Mouse (Mus musculus): ENCODE data around the gene Tm4sf19. TPM values are rescaled to one million over a fixed set of nuclear protein-coding genes. Genes with fewer than 3 reads are reported as not detected.
"Not testable (repeated sequence)": the region's sequence is repeated elsewhere in the genome, so short reads cannot be mapped to it uniquely, and the experiment has no call there.

Tm4sf19 gene
- total RNA-seq, 1 experiment from 2014 or later: not detected

DNA sequence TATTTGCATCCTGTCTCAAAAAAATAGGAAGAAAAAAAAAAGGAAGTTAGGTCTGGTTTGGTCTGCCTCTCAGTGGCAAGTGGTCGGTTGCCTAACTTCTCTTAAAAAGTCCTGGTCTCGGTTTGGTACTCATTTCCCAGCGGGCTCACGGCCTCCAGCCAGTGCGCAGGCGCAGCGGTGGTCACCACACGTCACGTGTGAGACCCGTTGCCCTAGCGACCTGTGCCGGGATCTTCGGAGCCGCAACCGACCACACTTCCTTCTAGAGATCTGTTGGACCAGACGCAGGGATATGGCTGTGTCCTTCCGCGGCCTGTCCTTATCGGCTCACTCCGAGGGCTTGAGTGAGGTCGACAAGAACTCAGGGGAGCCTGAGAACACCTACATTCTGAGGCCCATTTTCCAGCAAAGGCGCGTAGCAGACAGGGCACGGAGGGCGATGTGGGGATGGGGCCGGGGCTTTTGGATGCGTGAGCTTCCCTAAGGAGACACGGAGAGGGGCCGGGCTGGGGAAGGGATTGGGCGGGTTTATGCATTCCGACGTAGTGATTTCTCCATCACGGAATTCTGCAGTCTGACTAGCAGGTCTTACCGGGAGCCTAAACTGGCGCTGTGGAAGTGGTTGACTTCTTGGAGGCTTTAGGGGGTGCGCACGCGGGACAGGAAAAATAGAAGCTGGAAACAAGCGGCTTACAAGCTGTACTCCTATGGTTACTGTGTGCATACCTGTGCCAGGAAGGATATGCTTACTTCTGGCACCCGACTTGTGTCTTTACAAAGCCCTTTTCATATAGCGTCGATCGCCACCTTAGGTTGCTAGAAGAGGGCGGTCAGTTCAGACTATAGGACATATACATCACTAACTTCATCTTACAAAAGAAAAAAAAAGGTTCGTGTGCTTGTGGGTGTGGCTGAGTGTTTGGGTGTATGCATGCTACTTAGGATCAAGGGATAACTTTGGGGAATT, 19.5 kb downstream of the Tm4sf19 start, which contains the start of gene Tctex1d2:
Gene Tctex1d2, plus strand, starts transcription at position 186 of the 967 bp plus-strand sequence.
- ATAC-seq (replicated peaks; ENCODE audit: low read depth, poor library complexity, severe bottlenecking): peak; percentile 99

DNA sequence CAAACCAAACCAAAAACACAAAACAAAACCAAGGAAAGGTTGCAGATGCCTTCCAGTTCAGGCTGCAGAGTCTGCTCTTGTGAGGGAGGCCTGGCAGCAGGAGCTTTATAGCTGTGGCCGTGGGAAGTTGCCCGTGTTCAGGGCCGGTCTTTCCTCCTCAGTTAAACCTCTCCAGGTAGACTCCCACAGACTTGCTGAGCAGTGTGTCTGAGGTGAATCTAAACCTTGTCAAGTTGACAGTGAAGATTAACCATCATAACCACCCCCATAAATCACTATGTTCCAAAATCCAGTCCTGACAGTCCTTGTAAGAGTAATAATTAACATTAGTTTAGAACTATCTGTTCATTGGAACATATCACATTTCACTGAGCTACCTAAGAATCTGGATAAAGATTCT, 27.2 kb downstream of the Tm4sf19 start:
- no peak for ATAC-seq (replicated peaks; ENCODE audit: low read depth, poor library complexity, severe bottlenecking)

DNA sequence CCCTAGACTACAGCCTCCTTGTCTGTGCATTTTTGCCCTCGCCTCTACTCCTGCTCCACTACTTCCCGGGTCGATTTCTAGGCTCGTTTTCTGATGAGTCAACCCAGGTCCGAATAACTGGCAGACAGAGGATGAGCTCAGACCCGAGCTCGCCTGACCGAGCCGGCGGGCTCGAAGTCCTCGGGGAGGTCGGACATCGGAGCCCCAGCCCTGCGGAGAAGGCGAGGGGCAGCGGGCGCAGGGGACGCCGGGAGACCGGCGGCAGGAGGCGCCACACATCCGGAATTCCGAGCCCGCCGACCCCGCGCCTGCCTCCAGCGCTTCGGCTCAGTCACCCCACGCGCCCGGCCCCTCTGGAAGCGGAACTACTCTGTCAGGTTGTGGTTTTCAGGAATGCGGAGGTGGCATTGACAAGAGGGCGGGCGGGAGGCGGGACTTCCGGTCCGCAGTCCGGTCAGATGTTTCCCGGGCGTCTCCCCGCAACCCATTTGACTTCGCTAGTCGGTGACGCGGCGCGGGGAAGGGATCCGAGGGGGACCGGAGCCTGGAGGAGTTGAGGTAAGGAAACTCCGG, 30.3 kb downstream of the Tm4sf19 start, which contains the start of gene Pcyt1a:
Gene Pcyt1a, plus strand, starts transcription at position 448 of the 573 bp plus-strand sequence.
- ATAC-seq (replicated peaks; ENCODE audit: low read depth, poor library complexity, severe bottlenecking): peak; percentile 81

DNA sequence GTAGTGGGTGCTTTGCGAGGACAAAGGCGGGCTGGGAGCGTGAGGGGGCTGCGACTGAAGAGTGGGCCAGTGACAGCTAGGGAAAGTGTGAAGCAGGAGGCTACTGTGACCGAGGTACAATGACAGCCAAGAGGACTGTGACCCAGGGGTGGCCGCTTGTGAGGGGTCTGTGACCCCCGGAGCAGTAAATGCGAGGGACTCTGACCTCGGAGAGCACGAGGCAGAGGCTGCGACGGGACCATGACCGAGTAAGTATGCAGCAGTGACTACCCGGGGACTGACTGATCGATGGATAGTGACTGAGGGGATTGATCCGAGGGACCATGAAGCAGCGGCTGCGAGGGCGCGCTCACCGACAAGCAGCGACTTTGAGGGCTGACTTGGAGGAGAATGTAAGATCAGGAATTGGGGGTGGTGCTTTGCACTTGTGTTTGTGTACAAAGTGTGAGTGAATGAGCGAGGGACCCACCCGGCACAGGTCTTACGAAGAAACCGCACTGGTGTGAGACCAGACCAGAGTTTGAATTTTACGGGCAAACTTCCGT, 30.8 kb downstream of the Tm4sf19 start:
- ATAC-seq (replicated peaks; ENCODE audit: low read depth, poor library complexity, severe bottlenecking): peak; percentile 26

DNA sequence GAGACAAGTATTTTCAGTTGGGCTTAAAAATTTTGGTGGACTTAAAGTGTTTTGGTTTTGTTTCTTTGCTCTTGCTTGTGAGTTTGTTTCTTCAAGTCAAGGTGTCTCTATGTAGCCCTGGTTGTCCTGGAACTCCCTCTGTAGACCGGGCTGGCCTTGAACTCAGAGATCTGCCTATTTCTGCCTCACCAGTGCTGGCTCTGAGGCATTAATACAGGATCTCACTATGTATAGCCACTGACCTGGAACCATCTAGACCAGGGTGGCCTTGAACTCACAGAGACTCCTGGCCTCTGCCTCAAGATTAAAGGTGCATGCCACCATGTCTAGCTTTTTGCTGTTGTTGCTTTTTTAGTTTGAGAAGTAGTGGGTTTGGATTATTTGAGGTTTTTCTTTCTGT, 31.6 kb downstream of the Tm4sf19 start:
- ATAC-seq (replicated peaks; ENCODE audit: low read depth, poor library complexity, severe bottlenecking): no peak

DNA sequence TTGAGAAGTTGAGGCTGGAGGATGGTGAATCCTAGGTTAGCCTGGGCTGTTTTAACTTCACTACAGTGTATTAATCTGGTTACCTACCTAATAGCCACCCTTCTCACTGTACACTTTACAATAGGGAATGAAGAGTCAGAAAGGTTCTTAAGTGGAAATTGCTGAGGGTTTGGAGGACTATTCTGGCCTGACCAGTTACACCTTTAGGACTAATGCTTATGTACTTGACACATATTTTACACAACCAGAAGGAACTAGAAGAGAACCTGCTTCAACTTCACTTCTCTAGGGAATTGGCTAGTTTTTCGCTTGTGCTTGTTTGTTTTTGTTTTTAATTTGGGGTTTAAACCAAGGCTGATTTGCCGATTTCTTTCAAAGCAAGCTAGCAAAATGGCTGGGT, 32.8 kb downstream of the Tm4sf19 start:
- no peak for ATAC-seq (replicated peaks; ENCODE audit: low read depth, poor library complexity, severe bottlenecking)

DNA sequence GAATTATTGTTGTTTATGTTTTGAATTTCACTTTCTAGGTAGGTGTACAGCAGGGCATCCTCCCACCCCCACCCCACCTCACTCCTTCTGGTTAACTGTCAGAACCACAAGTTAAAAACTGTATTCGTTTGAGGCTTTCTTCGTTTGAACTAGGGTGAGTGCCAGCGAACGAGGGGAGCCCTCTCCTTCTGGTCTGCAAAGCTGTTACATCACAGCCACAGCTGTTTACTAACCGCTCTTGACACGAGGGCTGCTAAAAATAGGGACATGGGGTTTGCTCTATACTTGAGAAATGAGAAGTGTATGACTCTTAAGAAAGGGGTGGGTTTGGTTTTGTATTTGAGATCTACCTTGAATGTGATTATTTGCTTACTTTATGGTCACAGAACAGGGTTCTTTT, 33.8 kb downstream of the Tm4sf19 start:
- peak; percentile 76 for ATAC-seq (replicated peaks; ENCODE audit: low read depth, poor library complexity, severe bottlenecking)

DNA sequence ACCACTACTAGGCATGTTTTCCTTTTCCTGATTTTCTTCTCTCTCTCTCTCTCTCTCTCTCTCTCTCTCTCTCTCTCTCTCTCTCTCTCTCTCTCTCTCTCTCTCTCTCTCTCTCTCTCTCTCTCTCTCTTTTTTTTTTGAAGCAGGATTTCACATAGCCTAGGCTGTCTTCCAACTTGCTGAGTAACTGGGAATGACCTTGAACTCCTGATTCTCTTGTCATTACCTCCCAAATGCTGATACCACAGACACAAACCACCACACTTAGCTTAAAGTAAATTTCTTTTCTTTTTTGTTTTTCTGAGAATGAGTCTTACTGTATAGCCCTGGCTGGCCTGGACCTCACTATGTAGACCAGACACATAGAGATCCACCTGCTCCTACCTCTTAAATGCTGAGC, 34.4 kb downstream of the Tm4sf19 start:
- no peak for ATAC-seq (replicated peaks; ENCODE audit: low read depth, poor library complexity, severe bottlenecking)

DNA sequence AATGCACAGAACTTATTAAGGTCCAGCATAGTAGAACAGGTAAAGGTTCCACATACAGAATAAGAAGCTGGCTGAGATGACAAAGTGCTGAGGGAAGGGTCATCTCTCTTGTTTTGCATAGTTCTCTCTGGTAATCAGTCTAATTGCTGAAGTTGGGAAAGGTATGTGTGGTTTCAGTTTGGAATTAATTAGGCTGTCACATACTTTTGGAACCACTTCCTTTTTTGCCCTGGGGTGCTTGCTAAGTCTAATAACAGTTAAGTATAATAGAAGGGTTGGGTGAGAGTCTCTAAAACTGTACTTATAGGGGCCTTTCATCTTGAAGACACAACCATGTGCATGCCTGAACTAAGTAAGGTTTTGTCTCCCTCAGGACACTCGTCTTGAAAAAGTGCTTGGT, 36.4 kb downstream of the Tm4sf19 start:
- ATAC-seq (replicated peaks; ENCODE audit: low read depth, poor library complexity, severe bottlenecking): no peak

DNA sequence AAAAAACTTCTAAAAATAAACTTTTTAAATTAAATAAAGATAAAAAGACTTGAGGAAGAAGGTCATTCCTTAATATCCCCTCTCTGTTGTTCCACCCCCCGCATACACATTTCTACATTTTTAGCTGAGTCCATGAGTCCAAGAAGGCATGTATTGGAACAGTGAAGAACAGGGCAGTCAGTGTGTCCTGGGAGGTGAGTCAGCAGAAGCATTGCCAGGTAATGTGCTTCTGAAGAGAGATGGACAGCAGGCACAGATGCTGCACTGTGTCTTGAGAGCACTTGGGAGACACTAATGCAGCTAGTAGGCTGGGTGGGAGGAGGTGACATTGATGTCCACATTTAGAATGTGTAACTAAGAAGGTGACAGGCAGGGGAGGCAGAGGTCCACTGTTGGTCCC, 37.0 kb downstream of the Tm4sf19 start:
- no peak for ATAC-seq (replicated peaks; ENCODE audit: low read depth, poor library complexity, severe bottlenecking)

DNA sequence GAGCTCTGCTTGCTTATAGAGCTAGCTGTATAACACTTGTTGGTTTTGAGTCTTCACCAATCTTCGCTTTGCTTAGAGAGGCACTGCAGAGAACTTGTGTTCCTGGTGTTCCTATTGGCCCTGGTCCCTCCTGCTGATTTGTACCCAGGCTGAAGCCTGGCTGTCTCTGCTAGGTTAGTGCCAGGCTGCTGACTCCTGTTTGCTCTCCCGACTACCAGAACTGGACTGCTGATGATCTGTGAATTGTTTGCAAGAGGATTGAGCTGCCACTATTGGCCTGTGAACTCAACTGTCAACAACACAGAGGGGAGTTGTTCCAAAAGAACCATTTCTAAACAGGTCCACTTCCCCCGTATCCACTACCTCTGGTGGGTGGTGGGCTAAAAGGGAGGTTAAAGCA, 41.1 kb downstream of the Tm4sf19 start:
- ATAC-seq (replicated peaks; ENCODE audit: low read depth, poor library complexity, severe bottlenecking): no peak

DNA sequence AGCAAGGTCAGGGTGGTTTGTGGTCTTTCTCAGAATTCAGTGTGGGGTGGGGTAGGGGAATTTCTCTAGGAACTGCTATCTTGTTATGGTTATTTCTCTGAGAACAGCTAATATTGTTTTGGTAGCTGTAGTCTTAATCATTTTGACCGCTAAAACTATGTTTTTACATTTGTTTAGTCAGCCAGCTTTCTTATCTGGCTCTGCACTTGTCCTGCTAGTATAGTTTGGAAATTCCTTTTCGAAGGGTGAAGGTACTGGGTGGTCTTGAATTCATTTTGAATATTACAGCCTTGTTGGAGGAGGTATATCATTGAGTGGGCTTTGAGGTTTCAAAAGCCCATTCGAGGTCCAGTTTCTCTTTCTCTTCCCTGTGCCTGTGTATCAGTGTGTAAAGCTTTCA, 44.3 kb downstream of the Tm4sf19 start:
- ATAC-seq (replicated peaks; ENCODE audit: low read depth, poor library complexity, severe bottlenecking): not testable (repeated sequence)

DNA sequence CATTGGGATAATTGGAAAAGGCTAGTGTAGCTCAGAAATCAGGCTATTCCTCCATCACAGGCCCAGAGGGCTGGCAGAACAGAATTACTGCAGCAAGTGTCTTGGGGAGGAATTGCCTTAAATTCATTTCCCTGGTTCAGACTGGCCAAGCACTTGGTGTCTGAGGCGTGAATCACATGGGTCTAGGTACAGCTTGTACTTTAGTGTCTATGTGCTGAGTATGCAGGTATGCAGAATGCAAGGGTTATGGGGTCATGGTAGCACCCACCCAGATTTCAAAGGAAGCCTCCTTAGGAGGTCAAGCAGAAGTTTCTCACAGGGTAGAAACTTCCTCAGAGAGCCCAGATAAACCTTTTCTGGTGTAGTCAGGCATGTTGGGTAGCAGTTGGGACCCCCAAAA, 45.3 kb downstream of the Tm4sf19 start:
- no peak for ATAC-seq (replicated peaks; ENCODE audit: low read depth, poor library complexity, severe bottlenecking)

DNA sequence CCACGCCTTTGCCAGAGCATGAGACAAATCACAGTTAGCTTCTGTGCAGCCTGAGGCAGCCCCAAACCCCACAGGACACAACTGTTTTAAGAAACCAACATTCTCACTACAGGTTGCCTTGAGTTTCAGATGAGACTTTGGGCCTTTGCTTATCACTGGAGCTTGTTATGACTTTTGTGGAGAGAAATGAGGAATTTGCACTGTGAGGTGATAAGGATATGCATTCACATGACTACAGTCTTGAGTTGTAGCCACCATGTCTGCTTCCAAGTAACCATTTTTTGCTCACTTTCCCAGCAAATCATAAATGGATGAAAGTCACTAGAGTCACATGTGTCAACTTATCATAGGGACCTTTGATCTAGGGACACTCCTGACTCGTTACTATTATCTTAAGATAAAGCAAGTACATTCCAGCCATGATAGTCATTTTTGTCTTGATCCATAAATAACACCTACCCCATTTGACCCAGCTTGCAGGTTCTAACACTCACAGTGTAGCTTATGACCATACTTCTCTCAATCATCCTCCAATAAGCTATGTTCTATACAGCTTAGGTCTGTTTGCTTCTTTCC, 46.3 kb downstream of the Tm4sf19 start:
- ATAC-seq (replicated peaks; ENCODE audit: low read depth, poor library complexity, severe bottlenecking): no peak

DNA sequence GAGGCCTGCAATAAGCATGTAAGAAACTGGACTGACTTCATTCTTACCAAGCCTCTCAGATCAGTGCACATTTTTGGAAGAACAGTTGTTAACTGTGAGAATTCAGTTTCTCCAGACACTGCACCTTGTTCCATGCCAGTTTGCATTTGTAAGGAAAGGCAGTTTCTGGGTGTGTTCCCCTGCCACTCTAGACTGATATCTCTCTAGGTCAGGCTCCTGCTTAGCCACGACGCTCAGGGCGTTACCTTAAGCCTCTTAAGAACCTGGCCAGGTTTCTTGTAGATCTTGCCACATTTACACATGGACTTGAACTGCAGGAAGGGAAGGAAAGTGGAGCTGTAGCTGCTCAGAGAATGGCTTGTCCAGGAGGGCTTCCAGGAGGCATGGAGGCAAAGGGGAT, 49.4 kb downstream of the Tm4sf19 start:
- ATAC-seq (replicated peaks; ENCODE audit: low read depth, poor library complexity, severe bottlenecking): peak; percentile 69

DNA sequence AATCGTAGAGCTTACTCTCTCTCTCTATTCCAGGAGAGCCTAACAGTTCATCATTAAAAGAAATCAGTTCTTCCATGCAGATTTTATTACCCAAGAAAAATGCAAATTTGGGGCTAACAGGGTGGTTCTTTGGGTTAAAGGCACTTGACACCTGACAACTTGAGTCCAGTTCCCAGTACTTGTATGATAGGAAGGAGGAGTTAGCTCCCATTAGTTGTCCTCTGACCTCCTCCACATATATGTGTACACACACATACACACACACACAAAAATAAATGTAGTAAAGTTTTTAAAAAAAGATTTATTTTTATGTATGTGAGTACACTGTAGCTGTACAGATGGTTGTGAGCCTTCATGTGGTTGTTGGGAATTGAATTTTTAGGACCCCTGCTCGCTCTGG, 49.8 kb downstream of the Tm4sf19 start:
- no peak for ATAC-seq (replicated peaks; ENCODE audit: low read depth, poor library complexity, severe bottlenecking)

DNA sequence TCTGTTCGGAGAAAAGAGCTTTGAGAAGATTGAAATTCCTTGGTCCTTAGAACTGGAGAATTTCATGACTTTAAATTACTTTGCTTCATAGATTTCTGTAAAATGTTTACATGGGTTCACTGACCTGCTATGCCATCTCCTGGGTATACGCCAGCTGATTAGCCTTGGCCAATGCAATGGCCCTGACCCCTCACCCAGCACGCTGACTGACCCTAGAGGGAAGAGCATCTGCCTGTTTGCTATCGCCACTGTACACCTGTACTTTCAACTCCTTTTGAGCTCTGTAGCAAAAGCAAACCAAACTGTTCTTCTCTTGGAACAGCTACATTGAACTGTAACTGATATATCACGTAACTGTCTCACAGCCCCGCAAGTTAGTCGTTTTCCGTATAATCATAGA, 52.8 kb downstream of the Tm4sf19 start:
- ATAC-seq (replicated peaks; ENCODE audit: low read depth, poor library complexity, severe bottlenecking): no peak

DNA sequence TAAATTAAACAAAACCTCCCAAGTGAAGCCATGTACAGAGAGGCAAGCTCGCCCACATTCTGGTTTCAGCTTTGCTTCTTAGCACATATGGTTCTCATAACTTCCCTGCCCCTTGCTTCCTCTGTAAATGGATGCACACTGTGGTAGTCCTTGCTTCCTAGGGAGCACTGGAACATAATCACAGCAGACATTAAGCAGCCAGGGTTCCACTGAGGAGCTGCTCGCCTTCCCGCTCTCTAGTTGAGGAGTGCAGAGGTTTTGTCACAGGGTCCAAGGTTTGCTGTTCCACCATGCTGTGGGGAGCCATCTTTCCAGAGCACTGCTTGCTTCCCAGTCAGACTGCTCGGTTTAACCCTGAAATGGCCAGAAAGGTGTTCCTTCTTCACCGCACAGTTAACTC, 54.3 kb downstream of the Tm4sf19 start:
- no peak for ATAC-seq (replicated peaks; ENCODE audit: low read depth, poor library complexity, severe bottlenecking)

DNA sequence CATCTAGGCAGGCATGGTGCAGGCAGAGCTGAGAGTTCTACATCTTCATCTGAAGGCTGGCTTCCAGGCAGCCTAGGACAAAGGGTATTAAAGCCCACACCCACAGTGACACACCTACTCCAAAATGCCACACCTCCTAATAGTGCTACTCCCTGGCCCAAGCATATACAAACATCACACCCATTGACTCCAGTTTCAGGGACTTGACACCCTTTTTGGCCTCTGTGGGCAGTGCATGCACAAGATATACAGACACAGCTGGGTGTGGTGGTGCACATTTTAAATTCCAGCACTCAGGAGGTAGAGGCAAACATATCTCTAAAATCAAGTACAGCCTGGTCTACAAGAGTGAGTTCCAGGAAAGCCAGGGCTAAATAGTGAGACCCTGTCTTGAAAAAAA, 55.8 kb downstream of the Tm4sf19 start:
- no peak for ATAC-seq (replicated peaks; ENCODE audit: low read depth, poor library complexity, severe bottlenecking)

DNA sequence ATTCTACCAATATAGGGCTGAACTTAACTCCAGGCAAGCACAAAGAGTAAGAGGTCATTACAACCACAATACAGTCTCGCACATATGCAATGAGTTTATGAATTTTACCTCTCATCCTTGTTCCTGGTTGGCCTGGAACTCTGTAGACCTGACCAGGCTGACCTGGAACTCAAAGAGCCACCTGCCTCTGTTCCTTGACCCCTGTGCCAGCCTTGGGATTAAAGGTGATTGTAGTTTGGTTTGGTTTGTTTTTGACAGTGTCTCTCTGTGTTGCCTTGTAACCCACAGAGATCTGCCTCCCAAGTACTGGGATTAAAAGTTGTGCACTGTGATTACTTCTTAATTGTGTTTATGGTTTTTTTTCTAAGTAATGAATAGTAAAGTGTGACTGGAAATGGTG, 56.5 kb downstream of the Tm4sf19 start:
- ATAC-seq (replicated peaks; ENCODE audit: low read depth, poor library complexity, severe bottlenecking): no peak

All from common myeloid progenitor, adult 5-6 weeks (primary cell).